Mouse (Mus musculus): ENCODE data around the gene Wwp2. TPM values are rescaled to one million over a fixed set of nuclear protein-coding genes. Genes with fewer than 3 reads are reported as not detected.

Gene Wwp2
- polyA plus RNA-seq, 1 experiment = 7.9 TPM

GRCm38 (mm10) chr8:107412552-107412951, 23.6 kb upstream of the Wwp2 start:
- Histone ChIP-seq H3K4me1 (ENCODE audit: control insufficient read depth, insufficient read depth, insufficient read length, low read length) (no peaks in the 10 kb centered on the region), H3K4me3 (ENCODE audit: insufficient read depth, low read depth, low read length) (no peak overlapping the region), H3K27ac (replicated peaks; ENCODE audit: low read depth, low read length) (no peak overlapping the region)

GRCm38 (mm10) chr8:107413881-107414280, 22.3 kb upstream of the Wwp2 start:
- Histone ChIP-seq H3K27ac (replicated peaks; ENCODE audit: low read depth, low read length) (no peak overlapping the region), H3K4me3 (ENCODE audit: insufficient read depth, low read depth, low read length) (no peak overlapping the region), H3K4me1 (ENCODE audit: control insufficient read depth, insufficient read depth, insufficient read length, low read length) (no peaks in the 10 kb centered on the region)

GRCm38 (mm10) chr8:107417001-107417400, 19.2 kb upstream of the Wwp2 start:
- Histone ChIP-seq H3K4me3 (ENCODE audit: insufficient read depth, low read depth, low read length) (no peak overlapping the region), H3K27ac (replicated peaks; ENCODE audit: low read depth, low read length) (no peak overlapping the region), H3K4me1 (ENCODE audit: control insufficient read depth, insufficient read depth, insufficient read length, low read length) (no peaks in the 10 kb centered on the region)

- no peaks in the 10 kb centered on the region for H3K4me1 ChIP-seq (ENCODE audit: control insufficient read depth, insufficient read depth, insufficient read length, low read length)
- H3K4me3 ChIP-seq (ENCODE audit: insufficient read depth, low read depth, low read length) = peak overlapping the region; percentile 90
- no peak overlapping the region for H3K27ac ChIP-seq (replicated peaks; ENCODE audit: low read depth, low read length)
These were observed 12.0 kb upstream of the Wwp2 start for GRCm38 (mm10) chr8:107424176-107424575.

DNA sequence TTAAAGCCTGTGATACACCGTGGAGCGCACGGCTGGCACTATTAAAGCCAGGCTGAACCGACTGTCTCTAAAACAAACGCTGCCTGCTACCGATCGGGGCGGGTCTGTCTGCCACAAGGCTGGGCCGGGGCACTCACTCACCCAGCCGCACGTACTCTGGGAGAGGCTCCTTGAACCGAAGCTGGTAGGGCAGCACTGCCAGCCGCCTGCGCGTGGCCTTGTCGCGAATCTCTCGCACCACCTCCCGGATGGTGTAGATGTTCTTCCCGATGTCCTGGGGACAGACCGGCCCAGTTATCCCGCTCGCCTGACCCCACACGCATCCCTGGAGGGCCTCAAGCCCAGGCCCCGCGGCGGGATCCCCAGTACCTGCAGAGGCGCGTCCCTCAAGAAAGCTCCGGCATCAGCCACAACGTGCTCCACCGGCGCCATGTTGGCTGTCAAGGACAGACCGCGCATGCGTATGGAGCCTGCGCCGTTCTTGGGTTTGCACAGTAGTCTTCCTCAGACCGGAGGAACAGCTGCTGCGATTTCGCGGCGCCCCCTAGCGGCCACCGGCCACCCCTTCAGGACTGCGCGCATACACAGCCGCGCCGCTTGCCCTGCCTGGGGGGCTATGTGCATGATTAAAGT, 11.5 kb upstream of the Wwp2 start, which contains the start of gene Nob1:
Gene Nob1, minus strand, starts transcription at position 455 of the 633 bp plus-strand sequence.
- no peak within 1 kb of the TSS for H3K27ac ChIP-seq (replicated peaks; ENCODE audit: low read depth, low read length)
- H3K4me1 ChIP-seq (ENCODE audit: control insufficient read depth, insufficient read depth, insufficient read length, low read length) = no peaks in the 10 kb centered on the region
- peak within 1 kb of the TSS; percentile 90 for H3K4me3 ChIP-seq (ENCODE audit: insufficient read depth, low read depth, low read length)

- no peak overlapping the region for H3K4me3 ChIP-seq (ENCODE audit: insufficient read depth, low read depth, low read length)
- no peak overlapping the region for H3K27ac ChIP-seq (replicated peaks; ENCODE audit: low read depth, low read length)
- no peaks in the 10 kb centered on the region for H3K4me1 ChIP-seq (ENCODE audit: control insufficient read depth, insufficient read depth, insufficient read length, low read length)
These were observed 11.0 kb upstream of the Wwp2 start for GRCm38 (mm10) chr8:107425230-107425597.

DNA sequence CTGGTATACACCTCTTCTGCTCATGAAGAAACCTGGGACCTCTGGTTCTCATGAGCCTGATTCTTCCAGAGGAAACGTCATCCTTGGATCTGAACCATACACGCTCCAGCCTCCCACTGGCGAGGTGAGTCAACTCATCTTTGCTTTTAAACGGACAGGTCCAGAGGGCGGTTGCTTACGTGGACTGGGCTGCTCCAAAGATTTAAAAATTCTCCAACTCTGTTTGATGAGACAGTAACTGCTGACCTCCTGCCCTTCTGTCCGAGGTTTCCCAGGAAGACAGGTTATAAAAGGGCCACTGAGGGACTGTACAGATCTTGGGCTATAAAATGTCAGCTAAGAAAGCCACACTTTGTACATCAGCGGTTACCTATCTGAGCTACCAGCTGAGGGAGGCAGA, 5.3 kb upstream of the Wwp2 start:
- H3K4me1 ChIP-seq (ENCODE audit: control insufficient read depth, insufficient read depth, insufficient read length, low read length) = peaks cover 2% of the 10 kb centered on the region; the same call in 1 of the 2 replicates
- no peak overlapping the region for H3K4me3 ChIP-seq (ENCODE audit: insufficient read depth, low read depth, low read length)
- H3K27ac ChIP-seq (replicated peaks; ENCODE audit: low read depth, low read length) = no peak overlapping the region

DNA sequence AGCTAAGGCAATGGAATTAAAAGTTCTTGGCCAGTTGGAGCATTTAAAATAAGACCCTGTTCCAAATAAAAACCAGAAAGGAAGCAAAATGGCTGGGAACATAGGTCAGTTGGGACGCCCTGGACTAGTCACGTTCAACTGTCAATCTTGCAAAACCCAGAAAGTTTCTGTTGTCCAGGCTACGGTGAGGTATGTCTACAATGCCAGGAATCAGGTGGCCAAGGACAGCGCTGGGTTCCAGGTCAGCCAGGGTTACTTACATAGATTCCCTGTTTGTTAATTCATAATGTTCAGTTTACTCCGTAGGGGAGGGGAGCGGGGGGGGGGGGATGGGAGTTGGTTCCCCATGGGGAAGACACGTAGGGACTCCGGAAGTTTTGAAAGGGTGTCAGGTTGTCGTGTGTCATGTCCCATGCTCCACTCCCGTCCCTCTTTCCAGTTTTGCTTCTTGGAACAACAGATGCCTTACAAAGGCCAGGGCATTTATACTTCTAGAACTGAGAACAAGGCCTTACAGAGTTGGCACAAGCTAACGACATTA, 674 bp upstream of the Wwp2 start:
- Histone ChIP-seq H3K4me3 (ENCODE audit: insufficient read depth, low read depth, low read length) (peak overlapping the region; percentile 96), H3K4me1 (ENCODE audit: control insufficient read depth, insufficient read depth, insufficient read length, low read length) (peaks cover 5% of the 10 kb centered on the region; the same call in 1 of the 2 replicates), H3K27ac (replicated peaks; ENCODE audit: low read depth, low read length) (no peak overlapping the region)

- H3K4me3 ChIP-seq (ENCODE audit: insufficient read depth, low read depth, low read length) = peak overlapping the region; percentile 91
- H3K4me1 ChIP-seq (ENCODE audit: control insufficient read depth, insufficient read depth, insufficient read length, low read length) = peaks cover 5% of the 10 kb centered on the region; the same call in 1 of the 2 replicates
- H3K27ac ChIP-seq (replicated peaks; ENCODE audit: low read depth, low read length) = peak overlapping the region; percentile 29; the same call in 1 of the 2 replicates
These were observed 766 bp downstream of the Wwp2 start for GRCm38 (mm10) chr8:107436841-107437421.

GRCm38 (mm10) chr8:107437711-107438110, 1.5 kb downstream of the Wwp2 start:
- no peak overlapping the region for H3K4me3 ChIP-seq (ENCODE audit: insufficient read depth, low read depth, low read length)
- H3K27ac ChIP-seq (replicated peaks; ENCODE audit: low read depth, low read length) = no peak overlapping the region
- H3K4me1 ChIP-seq (ENCODE audit: control insufficient read depth, insufficient read depth, insufficient read length, low read length) = peaks cover 5% of the 10 kb centered on the region; the same call in 1 of the 2 replicates

- H3K4me1 ChIP-seq (ENCODE audit: control insufficient read depth, insufficient read depth, insufficient read length, low read length) = peaks cover 5% of the 10 kb centered on the region; the same call in 1 of the 2 replicates
- H3K27ac ChIP-seq (replicated peaks; ENCODE audit: low read depth, low read length) = no peak overlapping the region
These were observed 3.9 kb downstream of the Wwp2 start for GRCm38 (mm10) chr8:107439880-107440625.

GRCm38 (mm10) chr8:107444626-107445025, 8.5 kb downstream of the Wwp2 start:
- 0 out of 2 replicates have a peak, but pooled peaks cover 4% of the 10 kb centered on the region for H3K4me1 ChIP-seq (ENCODE audit: control insufficient read depth, insufficient read depth, insufficient read length, low read length)
- no peak overlapping the region for H3K4me3 ChIP-seq (ENCODE audit: insufficient read depth, low read depth, low read length)
- no peak overlapping the region for H3K27ac ChIP-seq (replicated peaks; ENCODE audit: low read depth, low read length)

More at GRCm38 (mm10) chr8:107439880-107440625, 3.9 kb downstream of the Wwp2 start:
- H3K4me3 ChIP-seq (ENCODE audit: insufficient read depth, low read depth, low read length) = no peak overlapping the region

GRCm38 (mm10) chr8:107447713-107448112, 11.5 kb downstream of the Wwp2 start:
- H3K27ac ChIP-seq (replicated peaks; ENCODE audit: low read depth, low read length) = no peak overlapping the region
- no peak overlapping the region for H3K4me3 ChIP-seq (ENCODE audit: insufficient read depth, low read depth, low read length)
- H3K4me1 ChIP-seq (ENCODE audit: control insufficient read depth, insufficient read depth, insufficient read length, low read length) = 0 out of 2 replicates have a peak, but pooled peaks cover 4% of the 10 kb centered on the region

GRCm38 (mm10) chr8:107448382-107448889, 12.3 kb downstream of the Wwp2 start:
- Histone ChIP-seq H3K4me1 (ENCODE audit: control insufficient read depth, insufficient read depth, insufficient read length, low read length) (0 out of 2 replicates have a peak, but pooled peaks cover 4% of the 10 kb centered on the region), H3K27ac (replicated peaks; ENCODE audit: low read depth, low read length) (no peak overlapping the region), H3K4me3 (ENCODE audit: insufficient read depth, low read depth, low read length) (no peak overlapping the region)

GRCm38 (mm10) chr8:107449130-107449529, 13.0 kb downstream of the Wwp2 start:
- H3K4me1 ChIP-seq (ENCODE audit: control insufficient read depth, insufficient read depth, insufficient read length, low read length) = 0 out of 2 replicates have a peak, but pooled peaks cover 4% of the 10 kb centered on the region
- H3K4me3 ChIP-seq (ENCODE audit: insufficient read depth, low read depth, low read length) = no peak overlapping the region
- no peak overlapping the region for H3K27ac ChIP-seq (replicated peaks; ENCODE audit: low read depth, low read length)
